Mouse (Mus musculus) hindbrain, embryonic 15.5 days (tissue): ENCODE results near the gene Hnrnpab. TPM values are rescaled to one million over a fixed set of nuclear protein-coding genes. Genes with fewer than 3 reads are reported as not detected.
A peak's percentile ranks its signal among the peaks of the same experiment; 100 is the strongest.

Experiments used
- ATAC-seq: fragments of 200-750 bp; cut with Nextera tagmentation; 2 replicates; pipeline ENCODE4 v1.8.0; 2017; ENCODE audit warnings: low read depth, moderate number of reproducible peaks, moderate TSS enrichment; ENCODE audit not compliant: low FRiP score
- H3K27ac ChIP-seq: fragments of 300-500 bp; sonication (generic); replicated peaks from 2 replicates; pipeline ENCODE4 v1.5.1; 2015; ENCODE audit warnings: mild to moderate bottlenecking, inconsistent platforms
- H3K27me3 ChIP-seq: fragments of 300-500 bp; sonication (generic); 2 replicates; pipeline ENCODE4 v1.6.1; 2015; ENCODE audit warnings: control low read depth, inconsistent platforms
- H3K36me3 ChIP-seq: fragments of 300-500 bp; sonication (generic); 2 replicates; pipeline ENCODE4 v1.6.1; 2015; ENCODE audit warnings: control low read depth, inconsistent platforms
- H3K4me1 ChIP-seq: fragments of 300-500 bp; sonication (generic); replicated peaks from 2 replicates; pipeline ENCODE4 v1.6.1; 2015; ENCODE audit warnings: control low read depth, inconsistent platforms
- H3K4me2 ChIP-seq: fragments of 300-500 bp; sonication (generic); 2 replicates; pipeline ENCODE4 v1.6.1; 2015; ENCODE audit warnings: moderate library complexity, mild to moderate bottlenecking, inconsistent platforms
- H3K4me3 ChIP-seq: fragments of 300-500 bp; sonication (generic); 2 replicates; pipeline ENCODE4 v1.5.1; 2015; ENCODE audit warnings: mild to moderate bottlenecking, inconsistent platforms
- H3K9ac ChIP-seq: fragments of 300-500 bp; sonication (generic); 2 replicates; pipeline ENCODE4 v1.6.1; 2015; ENCODE audit warnings: inconsistent platforms
- H3K9me3 ChIP-seq: fragments of 300-500 bp; sonication (generic); 2 replicates; pipeline ENCODE4 v1.6.1; 2016; ENCODE audit warnings: control low read depth, inconsistent platforms
- WGBS: fragments of 180-500 bp; shearing (Covaris S2); methylation state at CpG from one replicate; pipeline ENCODE4 v1.1.7; 2015; 5-methylcytosine and 5-hydroxymethylcytosine counted together
- polyA plus RNA-seq: library from polyadenylated mRNA; unstranded; fragments of >200 nt; fragmentation: Nextera tagmentation; extraction: Ambion mirVana; gene quantifications from 2 replicates; pipeline ENCODE4 v1.2.1, GENCODE M21; 2015

Gene Hnrnpab
- polyA plus RNA-seq, 1 experiment from 2014 or later = 330 TPM

DNA sequence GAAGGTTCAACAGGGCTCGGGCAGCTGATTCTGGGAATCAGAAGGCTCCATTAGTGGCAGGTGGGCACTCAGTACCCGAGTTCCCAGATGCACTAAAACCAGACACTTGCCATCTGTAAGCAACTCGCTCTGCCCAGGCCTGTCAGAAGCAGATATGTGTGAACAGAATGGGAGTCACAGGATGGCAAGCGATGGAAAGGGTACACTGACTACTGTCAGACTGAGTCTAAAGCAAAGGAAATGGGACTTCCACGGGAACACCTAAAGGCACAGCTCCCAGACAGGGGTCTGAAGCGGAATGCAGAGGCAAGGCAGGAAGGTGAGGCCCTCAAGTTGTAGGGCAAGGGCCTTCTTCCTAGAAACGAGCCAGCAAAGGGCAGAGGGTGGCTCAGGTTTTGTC is 39.6 kb upstream of the Hnrnpab start:
- no peak overlapping the region for H3K9ac ChIP-seq
- H3K27me3 ChIP-seq = no peaks in the 10 kb centered on the region
- H3K4me1 ChIP-seq = peaks cover 42% of the 10 kb centered on the region
- H3K36me3 ChIP-seq = 0 out of 2 replicates have a peak, but pooled peaks cover 9% of the 10 kb centered on the region
- no peak overlapping the region for H3K4me3 ChIP-seq
- no peaks in the 10 kb centered on the region for H3K9me3 ChIP-seq
- 84% methylated on average over 7 of the region's 7 CpGs for WGBS
- no peak overlapping the region for H3K27ac ChIP-seq
- no peak for ATAC-seq
- H3K4me2 ChIP-seq = no peak overlapping the region

DNA sequence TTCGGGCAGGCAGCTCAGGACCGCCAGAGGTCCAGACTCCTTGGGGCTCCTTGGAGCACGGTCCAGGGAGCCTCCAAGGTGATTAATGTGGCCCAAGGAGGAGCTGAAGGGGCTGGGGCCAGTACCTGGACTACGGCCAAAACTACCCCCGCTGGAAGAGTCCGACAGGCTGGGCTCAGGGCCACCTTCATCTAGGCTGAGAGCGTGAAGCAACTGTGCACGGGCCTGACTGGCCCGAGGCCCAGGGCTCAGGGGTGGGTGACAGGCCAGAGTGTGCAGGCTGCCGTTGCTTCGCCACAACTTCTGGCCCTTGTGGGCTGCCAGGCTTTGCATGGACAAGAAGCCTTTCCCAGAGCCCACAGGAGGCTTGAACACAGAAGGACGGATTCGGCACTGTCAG is 38.6 kb upstream of the Hnrnpab start:
- WGBS = 71% methylated on average over 13 of the region's 13 CpGs
- Histone ChIP-seq H3K4me2 (no peak overlapping the region), H3K9ac (no peak overlapping the region), H3K4me3 (no peak overlapping the region), H3K36me3 (0 out of 2 replicates have a peak, but pooled peaks cover 9% of the 10 kb centered on the region), H3K27ac (no peak overlapping the region), H3K27me3 (no peaks in the 10 kb centered on the region), H3K9me3 (no peaks in the 10 kb centered on the region), H3K4me1 (peaks cover 40% of the 10 kb centered on the region)
- ATAC-seq = no peak; the same call in 1 of the 2 replicates

DNA sequence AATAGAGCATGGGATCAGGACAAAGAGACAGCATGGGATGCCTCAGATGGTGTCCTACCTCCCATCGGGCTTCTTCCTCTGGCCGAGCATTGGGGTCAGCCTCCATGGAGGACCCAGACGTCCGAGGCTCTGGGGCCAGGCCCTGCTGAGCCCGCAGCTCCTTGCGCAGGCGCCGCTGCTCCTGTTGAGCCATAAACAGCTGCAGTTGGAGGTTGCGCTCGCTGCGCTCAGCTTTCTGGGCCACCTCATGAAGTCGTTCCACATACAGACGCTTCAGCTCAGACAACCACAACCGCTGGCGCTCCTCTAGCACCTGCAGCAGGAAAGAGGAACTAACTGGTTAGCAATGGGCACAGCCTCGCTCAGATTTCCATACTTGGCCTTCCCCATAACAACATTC is 37.6 kb upstream of the Hnrnpab start:
- H3K27me3 ChIP-seq = no peaks in the 10 kb centered on the region
- H3K4me2 ChIP-seq = no peak overlapping the region
- H3K9ac ChIP-seq = no peak overlapping the region
- no peak overlapping the region for H3K4me3 ChIP-seq
- WGBS = 70% methylated on average over 16 of the region's 16 CpGs
- H3K27ac ChIP-seq = no peak overlapping the region; the same call in 1 of the 2 replicates
- ATAC-seq = no peak
- H3K36me3 ChIP-seq = 0 out of 2 replicates have a peak, but pooled peaks cover 9% of the 10 kb centered on the region
- H3K9me3 ChIP-seq = no peaks in the 10 kb centered on the region
- peaks cover 29% of the 10 kb centered on the region for H3K4me1 ChIP-seq

DNA sequence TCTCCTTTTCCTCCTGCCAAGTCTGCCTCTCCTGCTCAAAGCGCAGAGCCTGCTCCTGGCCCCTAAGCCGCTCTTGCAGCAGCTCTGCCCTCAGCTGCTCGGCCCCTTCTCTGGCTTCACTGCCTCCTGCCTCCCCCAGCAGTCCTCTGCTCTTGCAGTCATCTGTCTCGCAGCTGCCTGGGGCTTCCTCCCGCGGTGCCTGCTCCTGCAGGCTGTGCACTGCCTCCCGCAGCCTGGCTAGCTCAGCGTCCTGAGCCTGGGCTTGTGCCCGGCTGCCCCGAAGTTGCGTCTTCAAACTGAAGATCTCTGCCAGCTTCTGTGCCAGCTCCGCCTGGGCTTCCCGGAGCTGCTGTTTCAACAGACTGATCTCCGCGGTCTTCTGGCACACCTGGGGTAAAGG is 37.1 kb upstream of the Hnrnpab start:
- H3K27me3 ChIP-seq = no peaks in the 10 kb centered on the region
- H3K36me3 ChIP-seq = 0 out of 2 replicates have a peak, but pooled peaks cover 9% of the 10 kb centered on the region
- H3K9ac ChIP-seq = no peak overlapping the region
- H3K4me2 ChIP-seq = 0 out of 2 replicates have a peak overlapping the region, but pooled peaks have one; percentile 9
- no peak for ATAC-seq
- H3K4me1 ChIP-seq = peaks cover 25% of the 10 kb centered on the region; the same call in 1 of the 2 replicates
- 51% methylated on average over 15 of the region's 15 CpGs for WGBS
- H3K4me3 ChIP-seq = no peak overlapping the region
- no peaks in the 10 kb centered on the region for H3K9me3 ChIP-seq
- H3K27ac ChIP-seq = 0 out of 2 replicates have a peak overlapping the region, but pooled peaks have one; percentile 0

DNA sequence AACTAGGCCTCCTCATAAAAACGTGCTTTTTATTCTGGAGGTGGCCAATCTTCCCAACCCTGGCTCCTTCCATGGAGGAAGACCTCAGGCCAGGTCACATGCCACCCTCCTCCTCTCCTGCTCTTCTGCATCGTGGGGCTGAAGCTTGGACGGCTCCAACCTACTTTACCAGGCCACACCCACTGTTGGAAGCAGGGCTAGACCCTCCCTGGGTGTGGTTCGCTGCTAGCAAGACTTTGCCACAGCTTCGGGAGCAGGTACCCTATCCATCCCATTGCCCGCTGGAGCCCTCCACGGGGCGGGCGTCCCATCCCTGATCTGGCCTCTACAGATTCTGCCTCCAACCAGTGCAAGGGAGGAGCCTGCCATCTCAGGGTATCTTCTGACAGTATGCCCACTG is 36.6 kb upstream of the Hnrnpab start:
- Histone ChIP-seq H3K9me3 (no peaks in the 10 kb centered on the region), H3K9ac (no peak overlapping the region), H3K4me3 (no peak overlapping the region), H3K4me2 (no peak overlapping the region), H3K27ac (0 out of 2 replicates have a peak overlapping the region, but pooled peaks have one; percentile 0), H3K36me3 (0 out of 2 replicates have a peak, but pooled peaks cover 9% of the 10 kb centered on the region), H3K4me1 (peaks cover 19% of the 10 kb centered on the region; the same call in 1 of the 2 replicates), H3K27me3 (no peaks in the 10 kb centered on the region)
- ATAC-seq = no peak
- WGBS = 76% methylated on average over 9 of the region's 9 CpGs

DNA sequence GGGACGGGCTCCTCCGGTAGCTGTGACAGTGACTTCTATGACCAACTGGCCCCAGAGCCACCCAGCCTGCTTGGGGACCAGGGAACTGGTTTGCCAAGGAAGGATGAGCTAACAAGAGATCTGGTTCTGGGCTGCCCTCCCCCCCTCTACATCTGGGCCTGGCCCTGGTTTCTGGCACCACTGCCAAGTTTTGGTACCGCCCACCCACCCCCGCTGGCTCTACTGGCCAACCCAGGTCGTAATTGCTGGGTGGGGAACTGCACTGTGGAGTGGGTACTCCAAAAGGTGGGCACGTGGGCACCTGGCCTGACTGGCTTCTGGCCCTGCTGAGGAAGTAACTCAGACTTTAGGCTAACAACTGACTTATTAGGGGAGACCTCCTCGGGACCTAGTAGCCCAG is 34.1 kb upstream of the Hnrnpab start:
- H3K4me2 ChIP-seq = no peak overlapping the region
- 87% methylated on average over 7 of the region's 7 CpGs for WGBS
- H3K4me1 ChIP-seq = peaks cover 24% of the 10 kb centered on the region
- no peaks in the 10 kb centered on the region for H3K9me3 ChIP-seq
- H3K9ac ChIP-seq = no peak overlapping the region
- no peak overlapping the region for H3K4me3 ChIP-seq
- H3K27ac ChIP-seq = no peak overlapping the region
- no peaks in the 10 kb centered on the region for H3K27me3 ChIP-seq
- no peak for ATAC-seq
- 0 out of 2 replicates have a peak, but pooled peaks cover 9% of the 10 kb centered on the region for H3K36me3 ChIP-seq

DNA sequence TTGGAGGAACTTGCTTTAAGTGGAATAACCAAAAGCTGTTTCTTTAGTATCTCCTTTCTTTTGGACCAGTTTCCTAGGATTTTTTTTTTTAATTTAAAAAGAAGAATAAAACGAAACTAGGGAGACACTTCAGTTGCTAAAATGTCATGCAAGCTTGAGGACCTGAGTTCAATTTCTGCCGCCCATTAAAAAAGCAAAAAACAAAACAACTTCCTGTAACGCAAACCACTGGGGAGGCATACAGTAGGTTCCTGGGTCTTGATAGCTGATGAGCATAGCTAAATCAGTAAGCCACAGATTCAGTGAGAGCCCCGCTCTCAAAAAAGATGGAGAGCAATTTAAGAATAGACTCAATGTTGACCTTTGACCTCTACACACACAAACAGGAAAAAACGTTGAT is 31.9 kb upstream of the Hnrnpab start:
- 74% methylated on average over 5 of the region's 5 CpGs for WGBS
- H3K4me3 ChIP-seq = no peak overlapping the region
- H3K27me3 ChIP-seq = no peaks in the 10 kb centered on the region
- H3K4me1 ChIP-seq = peaks cover 25% of the 10 kb centered on the region
- H3K9me3 ChIP-seq = no peaks in the 10 kb centered on the region
- no peak for ATAC-seq
- no peak overlapping the region for H3K9ac ChIP-seq
- no peak overlapping the region for H3K4me2 ChIP-seq
- 0 out of 2 replicates have a peak, but pooled peaks cover 5% of the 10 kb centered on the region for H3K36me3 ChIP-seq
- no peak overlapping the region for H3K27ac ChIP-seq

DNA sequence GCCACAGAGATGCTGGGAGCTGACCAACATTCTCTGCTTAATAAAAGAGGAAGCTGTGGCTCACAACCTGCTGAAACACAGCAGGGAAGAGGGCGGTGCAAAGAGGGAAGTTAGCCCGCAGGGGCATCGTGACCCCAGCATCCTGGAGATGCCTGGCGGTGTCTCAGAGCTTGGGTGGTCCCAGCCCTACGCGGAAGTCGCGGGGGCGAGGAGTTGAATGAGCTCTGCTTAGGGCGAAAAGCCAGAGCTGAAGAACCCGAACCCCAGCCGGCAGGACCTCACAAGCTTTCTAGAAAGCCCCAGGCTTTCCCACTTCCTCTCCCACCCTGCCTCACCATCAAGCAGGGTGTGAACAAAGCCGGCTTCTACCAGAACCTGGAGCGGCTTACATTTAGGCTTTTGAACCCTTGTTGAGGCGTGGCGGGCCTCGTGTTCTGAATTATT is 31.3 kb upstream of the Hnrnpab start:
- H3K4me3 ChIP-seq = no peak overlapping the region
- WGBS = 5% methylated on average over 17 of the region's 17 CpGs
- no peaks in the 10 kb centered on the region for H3K27me3 ChIP-seq
- H3K36me3 ChIP-seq = 0 out of 2 replicates have a peak, but pooled peaks cover 1% of the 10 kb centered on the region
- no peak for ATAC-seq
- no peaks in the 10 kb centered on the region for H3K9me3 ChIP-seq
- no peak overlapping the region for H3K4me2 ChIP-seq
- H3K9ac ChIP-seq = no peak overlapping the region
- no peak overlapping the region for H3K27ac ChIP-seq
- H3K4me1 ChIP-seq = peaks cover 25% of the 10 kb centered on the region

DNA sequence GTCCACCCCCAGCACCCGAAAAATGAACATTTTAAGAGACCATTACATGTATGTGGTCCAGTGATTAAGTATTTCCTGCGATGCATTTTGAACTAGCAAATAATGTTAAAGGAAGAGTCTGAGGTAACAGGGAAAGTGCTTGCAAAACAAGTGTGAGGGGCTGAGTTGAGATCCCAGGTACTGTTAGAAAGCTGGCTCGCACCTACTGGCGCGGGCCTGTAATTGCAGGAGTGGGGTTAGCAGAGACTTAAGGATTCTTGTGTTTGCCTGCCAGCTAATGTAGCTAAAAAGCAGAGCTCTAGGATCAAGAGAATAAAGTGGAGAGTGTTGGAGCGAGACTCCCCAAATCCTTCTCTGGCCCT is 29.7 kb upstream of the Hnrnpab start:
- no peaks in the 10 kb centered on the region for H3K9me3 ChIP-seq
- peak overlapping the region; percentile 86 for H3K27ac ChIP-seq
- no peak for ATAC-seq
- 4% methylated on average over 6 of the region's 6 CpGs for WGBS
- H3K9ac ChIP-seq = peak overlapping the region; percentile 82
- H3K4me1 ChIP-seq = peaks cover 27% of the 10 kb centered on the region
- H3K4me3 ChIP-seq = peak overlapping the region; percentile 86
- no peaks in the 10 kb centered on the region for H3K27me3 ChIP-seq
- no peaks in the 10 kb centered on the region for H3K36me3 ChIP-seq
- H3K4me2 ChIP-seq = peak overlapping the region; percentile 72

DNA sequence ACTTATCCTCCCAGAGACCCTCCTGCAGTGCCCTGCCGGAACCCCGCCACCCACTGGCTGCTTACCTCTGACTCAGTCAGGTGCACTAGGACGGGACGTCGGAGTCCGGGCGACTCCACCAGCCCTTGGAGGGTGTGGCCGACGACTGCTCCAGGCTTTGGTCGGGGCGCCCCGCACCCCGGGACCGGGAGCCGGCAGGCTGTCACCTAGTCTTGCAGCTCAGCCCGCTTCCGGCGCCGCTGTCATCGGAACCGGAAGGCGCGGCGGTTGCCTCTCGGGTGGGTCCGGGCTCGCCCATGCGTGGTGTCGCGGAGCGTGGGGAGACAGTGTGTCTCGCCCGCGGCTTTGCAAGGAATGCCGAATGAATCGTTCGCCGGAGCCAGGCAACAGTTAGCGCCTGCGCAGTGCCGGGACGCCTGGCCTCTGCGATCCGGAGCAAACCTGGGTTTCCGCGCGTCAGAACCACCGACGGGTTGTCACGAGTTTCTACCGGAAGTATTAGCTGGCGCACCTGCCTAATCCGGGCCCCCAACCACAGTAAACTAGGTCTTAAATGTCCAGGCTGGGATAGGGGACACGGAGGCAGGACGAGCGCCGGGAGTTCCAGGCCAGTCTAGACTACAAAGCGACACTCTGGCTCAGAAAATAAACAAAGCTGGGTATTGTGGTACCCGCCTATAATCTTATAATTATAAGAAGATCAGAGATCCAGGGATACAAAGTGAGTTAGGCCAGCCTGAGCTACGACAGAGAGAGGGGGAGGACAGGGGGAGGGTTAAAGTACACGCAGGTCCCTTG is 29.1 kb upstream of the Hnrnpab start, which contains the start of gene Rmnd5b:
Rmnd5b (minus strand) TSS at position 372 of the 798 bp plus-strand sequence.
- Histone ChIP-seq H3K27me3 (no peaks in the 10 kb centered on the region), H3K27ac (peak within 1 kb of the TSS; percentile 86), H3K9ac (peak within 1 kb of the TSS; percentile 82), H3K4me1 (peaks cover 27% of the 10 kb centered on the region), H3K36me3 (no peaks in the 10 kb centered on the region), H3K9me3 (no peaks in the 10 kb centered on the region), H3K4me3 (peak within 1 kb of the TSS; percentile 86), H3K4me2 (peak within 1 kb of the TSS; percentile 72)
- ATAC-seq = peak; percentile 95
- whole genome bisulfite sequencing = under 1% methylated on average over 61 of the region's 61 CpGs

DNA sequence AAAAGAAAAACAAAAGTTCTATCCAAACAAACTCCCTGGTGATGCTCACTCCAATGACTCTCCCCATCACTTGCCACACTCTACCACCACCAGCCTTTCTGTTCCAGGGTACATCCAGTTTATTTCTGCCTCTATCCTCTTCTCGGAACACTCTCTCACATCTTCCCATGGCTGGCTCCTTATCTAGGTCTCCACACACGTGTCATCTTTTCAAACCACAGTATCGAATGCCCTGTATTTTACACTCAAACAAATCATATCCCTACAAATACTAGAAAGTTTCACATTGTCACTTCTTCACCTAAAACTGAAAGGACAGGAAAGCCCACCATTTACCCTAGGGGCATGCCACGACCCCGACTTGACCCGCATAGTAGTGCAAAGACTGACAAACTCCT is 28.5 kb upstream of the Hnrnpab start:
- Histone ChIP-seq H3K27ac (peak overlapping the region; percentile 86), H3K4me3 (peak overlapping the region; percentile 86), H3K4me1 (peaks cover 27% of the 10 kb centered on the region), H3K27me3 (no peaks in the 10 kb centered on the region), H3K36me3 (no peaks in the 10 kb centered on the region), H3K9ac (peak overlapping the region; percentile 82), H3K9me3 (no peaks in the 10 kb centered on the region), H3K4me2 (peak overlapping the region; percentile 72)
- 18% methylated on average over 6 of the region's 6 CpGs for WGBS
- no peak for ATAC-seq

DNA sequence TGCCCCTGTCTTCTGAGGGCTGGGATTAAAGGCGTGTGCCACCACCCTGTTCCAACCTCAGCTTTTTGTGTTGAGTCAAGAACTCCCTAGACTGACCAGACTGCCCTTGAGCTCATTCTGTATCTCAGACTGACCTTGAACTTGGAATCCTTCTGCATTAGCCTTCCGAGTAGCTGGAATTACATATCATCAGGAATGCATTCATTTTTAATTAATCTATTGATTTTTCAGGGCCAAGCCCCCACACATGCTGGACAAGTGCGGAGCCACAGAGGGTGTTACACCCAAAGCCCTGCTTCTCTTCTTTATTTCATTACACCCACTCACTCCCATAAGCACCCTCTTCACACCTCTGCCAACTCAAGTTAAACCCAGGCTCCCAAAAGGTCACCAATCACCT is 27.1 kb upstream of the Hnrnpab start:
- H3K36me3 ChIP-seq = peaks cover 4% of the 10 kb centered on the region; the same call in 1 of the 2 replicates
- H3K4me3 ChIP-seq = no peak overlapping the region
- no peak overlapping the region for H3K4me2 ChIP-seq
- no peak overlapping the region for H3K27ac ChIP-seq
- H3K9me3 ChIP-seq = no peaks in the 10 kb centered on the region
- no peaks in the 10 kb centered on the region for H3K27me3 ChIP-seq
- ATAC-seq = no peak
- H3K9ac ChIP-seq = no peak overlapping the region
- 93% methylated on average over 3 of the region's 3 CpGs for WGBS
- peaks cover 27% of the 10 kb centered on the region for H3K4me1 ChIP-seq
